Mouse (Mus musculus) cerebellum, postnatal 25 days (tissue): ENCODE results near the gene Hes1.

Experiments
- DNase-seq, 2 experiments: peaks; one replicate each; pipeline ENCODE4 v3.0.0; 2021; ENCODE audit warnings: mixed read lengths in 2 of 2

Hes1 gene

DNA sequence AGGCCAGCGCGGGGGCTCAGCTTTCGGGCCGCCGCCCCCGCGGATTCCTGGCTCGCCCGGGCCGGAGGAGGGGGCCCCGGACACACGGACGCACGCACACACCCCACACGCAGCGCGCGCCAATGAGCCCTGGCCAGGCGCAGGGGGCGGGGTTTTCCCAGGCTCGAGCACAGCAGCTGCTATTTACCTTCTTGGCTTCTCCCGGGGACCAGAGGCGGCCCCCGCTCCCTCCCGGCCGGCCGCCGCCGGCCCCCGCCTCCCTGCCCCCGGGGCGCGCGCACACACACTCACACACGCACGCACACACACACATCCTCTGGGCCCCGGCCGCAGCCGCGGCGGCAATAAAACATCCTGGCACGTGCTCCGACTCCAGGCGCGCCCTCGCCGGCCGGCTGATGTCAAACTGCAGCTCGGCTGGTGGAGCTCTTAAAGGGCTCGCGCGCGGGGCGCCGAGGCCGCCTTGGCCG, at the start of gene Hes1:
Gene Hes1 (plus strand): TSS at position 401 of the 470 bp plus-strand sequence.
- peak; percentile 64 to 77 for DNase-seq

GRCm38 (mm10) chr16:30016064-30016463, 48.1 kb upstream of the Hes1 start:
- DNase-seq, result no peak

GRCm38 (mm10) chr16:30020124-30020523, 44.1 kb upstream of the Hes1 start:
- no peak for DNase-seq

DNA sequence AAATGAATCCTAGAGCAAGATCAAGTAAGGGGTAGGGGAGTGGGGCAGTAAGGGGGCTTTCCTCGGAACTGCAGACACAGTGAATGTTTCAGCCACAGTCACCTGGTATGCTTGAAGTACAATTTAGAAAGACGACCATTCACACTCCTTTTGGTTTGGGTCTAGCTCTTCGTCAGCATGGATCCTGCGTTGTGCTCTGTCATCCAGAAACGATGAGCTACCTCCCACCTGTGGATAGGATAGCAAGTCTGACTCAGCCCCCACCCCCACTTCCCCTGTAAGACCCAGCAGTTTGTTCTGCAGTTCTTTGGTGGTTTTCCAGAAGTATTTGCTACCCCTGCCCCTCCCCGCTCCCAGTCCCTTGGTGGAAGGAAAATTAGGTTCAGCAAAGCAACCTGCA, 41.8 kb upstream of the Hes1 start:
- DNase-seq, result no peak

- DNase-seq, result no peak
Observed at GRCm38 (mm10) chr16:30022890-30023797, 41.0 kb upstream of the Hes1 start.

GRCm38 (mm10) chr16:30024681-30025262, 39.4 kb upstream of the Hes1 start:
- no peak for DNase-seq

DNA sequence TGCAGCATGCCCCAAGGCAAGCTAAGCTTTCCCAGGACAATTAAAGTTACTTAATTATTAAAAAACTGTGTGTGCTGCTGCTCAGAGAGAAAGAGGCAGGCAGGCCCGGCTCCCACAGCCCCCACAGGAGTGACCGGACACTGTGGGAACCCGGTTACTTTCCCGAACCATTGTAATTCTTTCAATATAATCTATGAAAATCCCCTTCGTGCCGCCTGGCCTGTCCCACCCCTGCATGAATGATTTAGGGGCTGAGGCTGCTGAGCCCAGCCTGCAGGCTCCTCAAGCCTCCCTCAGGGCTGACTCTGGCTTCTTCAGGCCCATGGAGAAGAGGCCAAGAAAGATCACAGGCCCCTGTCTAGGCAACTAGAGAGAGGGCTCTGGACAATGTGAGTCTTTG, 36.0 kb upstream of the Hes1 start:
- DNase-seq, result no peak

DNA sequence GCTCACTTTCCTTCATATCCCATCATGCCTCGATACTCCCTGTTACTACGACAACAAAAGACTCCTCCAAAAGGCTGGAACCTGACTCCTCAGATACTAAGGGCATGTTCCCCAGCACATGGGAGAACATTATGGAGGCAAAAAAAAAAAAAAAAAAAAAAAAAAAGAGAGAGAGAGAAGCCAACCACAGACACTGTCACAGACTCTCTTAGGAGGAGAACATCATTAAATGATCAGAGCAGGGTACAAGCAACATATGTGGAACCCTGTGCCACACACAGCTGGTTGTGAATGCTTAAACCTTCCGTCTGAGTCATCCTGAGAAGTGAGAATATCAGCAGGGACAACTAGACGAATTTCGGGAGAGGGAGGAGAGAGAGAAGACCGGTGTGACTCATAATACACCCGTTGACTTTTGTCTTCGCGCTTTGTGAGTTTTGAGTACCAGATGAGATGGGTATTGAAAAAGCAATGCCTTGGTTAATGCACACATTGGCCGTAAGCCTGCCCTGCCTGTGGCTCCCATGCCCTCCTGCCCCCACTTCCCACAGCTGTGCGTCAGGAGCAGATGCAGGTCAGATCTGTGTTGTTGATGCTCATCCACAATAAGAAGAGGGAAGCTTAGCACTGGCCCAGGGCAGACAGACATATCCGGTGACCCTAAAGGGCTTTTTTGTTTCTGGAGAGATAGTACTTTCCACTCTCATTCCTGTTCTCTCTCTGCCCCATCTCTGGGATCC, 34.8 kb upstream of the Hes1 start:
- DNase-seq, result no peak

DNA sequence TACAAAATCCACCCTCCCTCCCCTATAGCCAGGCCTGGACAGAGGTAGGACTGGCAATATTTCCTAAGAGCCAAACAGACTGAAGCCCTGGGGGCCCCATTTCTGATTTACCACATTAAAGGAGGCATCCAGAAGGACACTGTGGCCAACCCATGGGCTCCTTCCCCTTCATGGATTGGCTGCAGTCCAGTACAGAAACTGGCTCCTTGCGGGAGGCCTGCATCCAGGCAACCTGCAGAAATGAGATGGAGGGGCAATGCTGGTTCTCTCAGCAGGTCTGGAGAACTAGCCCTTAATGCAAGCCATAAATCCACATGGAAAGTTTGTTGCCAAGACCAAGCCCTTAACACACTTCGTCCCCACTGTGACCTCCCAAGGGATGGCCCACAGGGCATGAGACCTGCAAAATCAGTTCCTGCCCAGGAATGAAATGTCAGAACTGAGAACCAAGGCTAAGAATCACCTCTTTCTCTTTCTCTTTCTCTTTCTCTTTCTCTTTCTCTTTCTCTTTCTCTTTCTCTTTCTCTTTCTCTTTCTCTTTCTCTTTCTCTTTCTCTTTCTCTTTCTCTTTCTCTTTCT, 31.8 kb upstream of the Hes1 start:
- no peak for DNase-seq

GRCm38 (mm10) chr16:30033390-30033789, 30.8 kb upstream of the Hes1 start:
- no peak for DNase-seq

DNA sequence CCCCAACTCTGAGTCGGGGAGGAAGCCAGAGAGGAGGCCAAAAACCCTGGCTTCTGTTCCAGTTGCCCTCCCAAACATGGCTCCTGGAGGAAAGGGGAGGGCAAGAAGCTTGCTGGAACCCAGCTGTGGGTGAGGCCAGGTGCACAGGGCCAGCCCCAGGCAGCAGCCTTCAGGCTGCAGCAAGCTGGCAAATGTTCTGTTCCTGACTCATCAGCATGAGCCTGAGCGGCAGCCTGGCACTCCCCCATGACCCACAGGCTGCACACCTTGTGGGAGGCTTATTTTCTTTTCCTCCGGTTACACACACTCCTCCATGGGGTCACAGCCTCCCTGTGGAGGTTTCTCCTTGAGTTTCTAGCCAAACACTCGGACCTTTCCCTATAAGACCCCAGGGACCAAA, 30.2 kb upstream of the Hes1 start:
- DNase-seq, result no peak

DNA sequence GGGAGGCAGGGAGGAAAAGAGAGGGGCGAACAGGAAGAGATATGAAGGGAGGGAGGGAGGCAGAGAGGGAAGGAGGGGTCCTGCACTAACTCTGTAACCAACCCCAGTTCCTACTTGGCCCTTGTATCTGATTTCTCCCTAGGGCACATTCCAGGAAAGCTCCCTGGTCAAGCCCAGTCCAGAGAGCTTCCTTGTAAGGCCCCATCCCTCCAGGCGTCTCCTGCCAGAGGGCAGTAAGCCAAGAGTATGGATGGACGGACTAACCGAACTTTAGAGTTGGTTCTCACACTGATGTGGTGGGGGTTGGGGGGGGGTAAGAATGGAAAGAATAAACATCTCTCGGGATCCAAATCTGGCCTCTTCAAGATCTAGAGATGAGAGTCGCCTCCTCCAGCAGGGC, 29.7 kb upstream of the Hes1 start:
- DNase-seq, result no peak

DNA sequence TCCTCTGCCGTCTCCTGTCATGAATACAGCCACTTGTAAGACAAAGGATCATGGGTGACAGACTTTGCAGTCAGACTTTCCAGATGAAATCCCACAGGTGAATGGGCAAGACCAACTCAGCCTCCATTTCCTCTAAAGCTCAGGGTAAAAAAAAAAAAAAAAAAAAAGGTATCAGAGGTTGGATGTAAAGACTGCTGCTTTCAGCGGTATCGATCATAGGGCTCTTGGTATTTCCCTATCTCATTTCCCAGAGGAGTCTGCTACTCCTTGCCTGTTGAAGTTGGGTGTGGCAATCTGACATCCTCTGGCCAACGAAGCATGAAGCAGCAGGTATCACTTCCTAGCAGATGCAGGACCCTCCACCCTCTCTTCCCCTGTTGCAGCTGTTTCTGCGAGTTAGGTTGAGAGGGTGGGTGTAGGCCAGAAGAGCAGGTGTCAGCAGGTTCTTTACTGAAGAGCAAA, 29.2 kb upstream of the Hes1 start:
- no peak for DNase-seq

DNA sequence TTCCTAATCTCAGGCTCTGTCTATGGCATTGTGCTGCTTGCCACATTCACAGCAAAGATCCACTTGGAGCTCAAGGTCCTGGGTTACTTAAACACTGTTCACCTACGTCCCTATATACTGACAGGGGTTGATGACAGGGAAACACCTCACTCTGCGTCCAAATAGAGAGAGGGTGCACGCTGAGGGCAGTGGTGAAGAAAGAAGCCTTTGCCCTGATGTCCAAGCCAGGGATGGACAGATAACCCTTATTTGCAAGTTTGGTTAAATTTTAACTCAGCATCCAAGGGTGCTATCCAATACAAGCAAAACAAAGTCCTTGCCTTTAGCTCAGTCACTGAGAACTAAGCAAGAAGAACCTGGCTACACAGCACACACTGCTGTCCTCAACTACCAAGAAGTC, 28.1 kb upstream of the Hes1 start:
- DNase-seq, result no peak

GRCm38 (mm10) chr16:30038663-30039593, 25.3 kb upstream of the Hes1 start:
- DNase-seq, result no peak

- DNase-seq, result no peak
Observed at GRCm38 (mm10) chr16:30039841-30040240, 24.3 kb upstream of the Hes1 start.

DNA sequence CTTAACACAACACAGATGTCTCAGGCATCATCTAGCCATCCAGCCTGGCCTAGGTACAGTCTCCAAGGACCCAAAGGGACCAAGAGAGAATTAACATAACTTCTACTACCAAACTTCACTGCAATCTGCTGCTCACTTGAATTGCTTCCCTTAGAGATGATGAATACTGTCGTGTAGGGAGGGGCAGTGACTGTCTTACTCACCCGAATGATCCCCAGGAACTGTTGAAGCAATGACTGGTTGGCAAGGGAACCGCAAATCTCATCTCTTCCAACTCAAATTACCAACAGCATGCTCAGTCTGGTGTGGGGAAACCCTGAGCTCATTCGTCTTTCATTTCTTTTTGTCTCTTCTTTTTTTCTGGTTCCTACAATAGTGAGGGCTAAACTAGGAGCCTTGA, 21.3 kb upstream of the Hes1 start:
- no peak for DNase-seq

DNA sequence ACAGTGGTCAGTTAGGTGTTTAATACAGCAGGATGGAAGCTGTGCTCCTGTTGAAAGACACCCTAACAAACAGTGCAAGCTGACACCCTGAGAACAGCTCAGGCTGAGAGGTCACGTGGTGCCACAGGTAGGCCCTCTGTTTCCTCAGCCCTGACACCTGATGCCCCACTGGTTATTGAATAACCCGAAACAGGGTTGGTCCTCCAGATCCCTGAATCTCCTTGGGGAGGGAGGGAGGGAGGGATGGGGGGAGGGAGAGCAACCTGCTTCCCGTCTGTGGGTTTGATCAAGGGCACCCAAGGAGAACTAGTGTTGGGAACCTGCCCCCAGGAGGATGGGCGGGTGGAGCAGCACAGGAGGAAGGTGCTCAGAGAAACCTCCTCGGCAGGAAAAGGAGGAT, 18.6 kb upstream of the Hes1 start:
- DNase-seq, result no peak

DNA sequence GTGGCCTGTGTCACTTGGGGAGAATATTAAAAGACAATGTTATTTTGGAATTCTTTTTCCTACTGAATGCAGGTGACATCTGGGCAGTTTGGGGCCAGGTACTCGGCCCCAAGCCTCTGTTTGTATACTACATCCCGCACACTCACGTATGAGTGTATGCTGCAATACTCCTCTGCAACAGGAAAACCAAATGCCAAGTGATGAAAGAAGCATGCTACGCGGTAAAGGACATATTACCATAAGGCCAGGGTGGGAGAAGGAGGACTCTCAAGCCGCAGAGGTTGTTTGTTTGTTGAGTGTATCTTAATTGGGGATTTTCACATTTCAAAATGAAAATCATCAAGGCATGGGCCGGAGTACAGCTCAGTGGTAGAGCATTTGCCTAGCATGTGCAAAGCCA, 17.2 kb upstream of the Hes1 start:
- DNase-seq, result no peak

DNA sequence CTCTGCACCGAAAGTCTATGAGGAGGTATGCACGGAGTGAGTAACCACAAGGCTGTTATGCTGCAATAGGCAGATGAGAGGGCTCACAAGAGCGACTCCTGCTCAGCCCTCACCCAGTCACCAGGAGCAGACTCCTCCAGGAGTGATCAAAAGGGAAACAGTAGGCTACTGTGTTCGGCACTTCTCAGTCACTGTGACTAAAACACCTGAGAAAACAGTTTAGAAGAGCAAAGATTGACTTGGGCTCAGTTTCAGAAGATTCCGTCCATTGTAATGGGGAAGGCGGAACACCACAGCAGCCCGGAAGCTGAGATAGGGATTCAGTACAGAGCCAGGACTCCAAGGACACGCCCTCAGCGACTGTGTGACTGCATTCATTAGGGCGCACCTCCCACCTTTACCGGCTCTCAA, 16.8 kb upstream of the Hes1 start:
- DNase-seq, result no peak

DNA sequence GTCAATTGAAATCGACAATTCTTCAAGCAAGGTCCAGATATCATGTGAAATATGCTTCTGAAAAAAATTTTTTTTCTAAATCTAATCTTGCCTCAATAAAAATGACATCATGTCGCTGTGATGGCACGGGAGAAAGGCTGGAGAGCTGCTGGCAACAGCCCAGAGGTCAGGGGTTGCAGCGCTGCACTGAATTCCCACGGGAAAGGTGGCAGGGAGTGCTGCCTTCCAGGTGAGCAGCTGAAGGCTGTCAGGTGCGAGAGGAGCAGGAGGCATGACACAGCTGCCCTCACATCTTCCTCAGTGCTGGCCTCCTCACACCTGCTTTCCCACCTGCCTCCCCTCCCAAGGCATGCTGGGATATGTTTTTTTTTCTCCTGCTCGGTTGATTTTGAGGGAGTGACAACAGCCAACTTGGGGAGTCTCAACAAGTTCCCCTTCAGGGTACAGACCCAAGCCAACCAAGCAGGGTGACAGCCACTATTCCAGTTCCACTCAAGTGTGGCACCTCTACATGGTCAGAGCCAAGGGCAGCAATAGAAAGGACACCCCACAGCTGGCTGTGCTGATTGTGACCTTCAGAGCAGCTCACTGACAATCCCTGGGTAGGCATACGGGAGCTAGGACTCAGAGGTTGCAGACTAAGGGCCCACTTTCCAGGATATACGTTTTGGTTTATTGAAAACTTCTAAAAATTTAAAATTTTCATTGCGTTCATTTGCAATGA, 13.3 kb upstream of the Hes1 start:
- no peak for DNase-seq
